Mouse (Mus musculus): Measurements from ENCODE around the gene Cyb5d2.

DNA sequence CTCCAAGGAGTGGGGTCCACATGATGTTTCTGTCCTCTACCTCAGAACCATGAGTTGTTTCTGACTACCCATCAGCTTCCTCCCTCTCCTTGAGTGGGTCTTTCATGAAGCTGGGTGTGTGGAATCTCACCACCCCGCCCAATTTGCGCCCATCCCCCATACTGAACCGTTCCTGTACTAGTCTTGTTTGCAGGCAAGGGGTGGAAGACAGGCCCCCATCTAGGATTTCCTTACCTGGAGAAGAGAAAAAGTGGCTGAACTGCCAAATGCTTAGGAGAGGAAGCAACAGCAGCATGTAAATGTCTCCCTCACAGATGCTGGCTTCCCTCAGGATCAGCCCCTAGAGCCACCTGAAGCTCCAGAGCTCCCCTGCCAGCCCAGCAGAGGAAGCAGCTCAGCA is 25.6 kb downstream of the Cyb5d2 start:
- TF ChIP-seq CTCF (IDR thresholded peaks at IDR 0.05; ENCODE audit: extremely low read depth, insufficient read depth, low read length) (no peak), POLR2A (IDR thresholded peaks at IDR 0.05; ENCODE audit: extremely low read depth, insufficient read depth, low read length) (no peak)
